Mouse (Mus musculus): ENCODE data around the gene Egf.
"Not testable (repeated sequence)": the region's sequence is repeated elsewhere in the genome, so short reads cannot be mapped to it uniquely, and the experiment has no call there.

Gene Egf

DNA sequence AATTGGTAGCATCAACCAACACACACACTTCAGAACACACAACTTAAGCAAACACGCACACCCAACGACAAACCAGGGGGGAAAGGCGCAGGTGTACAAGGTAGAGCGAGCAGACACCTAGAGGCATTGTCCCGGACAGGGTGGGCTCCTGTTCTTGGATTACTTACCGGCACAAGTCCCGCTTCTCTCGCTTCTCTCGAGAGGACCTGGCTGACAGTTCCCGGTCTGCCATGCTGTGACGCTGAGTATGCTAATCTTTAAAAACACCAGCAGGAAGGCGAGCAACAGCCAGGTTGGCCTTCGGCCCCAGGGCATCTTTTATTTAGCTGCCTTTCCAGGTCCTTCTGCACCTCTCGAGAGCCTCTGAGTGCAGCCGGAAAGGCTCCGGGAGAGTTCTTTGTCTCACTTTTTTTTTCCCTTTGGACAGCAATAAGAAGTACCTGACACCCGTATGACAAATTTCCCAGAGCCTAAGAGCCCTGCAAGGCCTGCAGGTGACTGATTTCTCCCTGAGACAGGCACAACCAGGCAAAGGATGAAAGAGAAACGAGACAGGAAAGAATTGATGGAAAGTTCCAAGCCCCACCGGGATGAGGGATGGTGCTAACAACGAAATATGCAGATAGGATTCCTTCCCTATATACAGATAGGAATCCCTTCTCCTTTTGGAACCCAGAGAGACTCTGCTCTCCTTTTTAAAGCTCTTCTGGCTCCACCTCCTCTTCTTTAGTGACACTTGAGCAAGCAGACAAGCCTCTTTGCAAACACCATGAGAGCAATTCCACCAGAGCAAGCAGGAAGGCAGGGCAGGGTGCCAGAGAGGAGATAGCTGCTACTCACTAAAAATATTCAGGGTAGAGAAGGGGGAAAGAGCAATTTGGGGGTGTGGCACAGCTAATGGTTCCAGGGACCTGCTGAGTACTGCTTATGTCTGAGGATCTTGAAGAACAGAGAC, at the start of gene Egf:
Gene Egf, minus strand, starts transcription at position 667 of the 955 bp plus-strand sequence.
- no peak for DNase-seq (ENCODE audit: low read depth, low spot score)

DNA sequence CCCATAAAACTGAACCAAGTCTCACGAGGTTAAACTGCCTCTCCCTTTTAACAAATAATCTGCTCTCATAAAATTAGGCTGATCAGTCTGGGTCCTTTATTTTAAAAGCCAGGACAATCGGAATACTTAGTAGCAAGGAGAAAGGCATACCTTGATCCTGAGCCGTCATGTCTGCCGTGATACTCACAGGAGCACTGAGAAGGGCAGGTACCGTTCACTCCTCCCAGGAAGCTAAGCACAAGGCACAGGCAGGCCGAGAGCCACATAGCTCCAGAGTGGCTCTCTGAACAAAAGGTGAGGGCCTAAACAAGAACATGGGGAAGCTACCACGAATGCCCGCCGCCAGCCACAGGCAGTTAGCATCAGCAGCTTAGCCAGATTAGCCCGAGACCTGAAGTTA, 48.6 kb upstream of the Egf start, which contains the start of gene Lrit3:
Gene Lrit3, minus strand, starts transcription at position 266 of the 400 bp plus-strand sequence.
- no peak for DNase-seq (ENCODE audit: low read depth, low spot score)

DNA sequence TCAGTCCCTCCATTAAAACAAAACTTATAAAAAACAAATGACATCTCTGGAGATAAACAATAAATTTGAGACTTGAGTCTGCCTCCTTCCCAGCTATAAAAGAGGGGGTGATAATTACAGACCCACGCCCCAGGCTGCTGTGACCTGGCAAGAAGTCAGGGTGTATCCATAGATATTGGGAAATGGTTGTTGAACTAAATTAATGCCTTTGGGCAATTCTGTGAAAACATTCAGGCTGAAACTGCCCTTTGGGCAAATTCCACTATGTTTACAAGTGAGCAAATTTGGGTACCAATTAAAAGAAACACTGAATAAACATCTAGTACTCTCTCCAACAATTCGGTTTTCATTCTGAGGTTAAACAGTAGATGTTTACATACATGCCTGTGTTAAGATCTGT, 43.9 kb upstream of the Egf start:
- no peak for DNase-seq (ENCODE audit: low read depth, low spot score)

DNA sequence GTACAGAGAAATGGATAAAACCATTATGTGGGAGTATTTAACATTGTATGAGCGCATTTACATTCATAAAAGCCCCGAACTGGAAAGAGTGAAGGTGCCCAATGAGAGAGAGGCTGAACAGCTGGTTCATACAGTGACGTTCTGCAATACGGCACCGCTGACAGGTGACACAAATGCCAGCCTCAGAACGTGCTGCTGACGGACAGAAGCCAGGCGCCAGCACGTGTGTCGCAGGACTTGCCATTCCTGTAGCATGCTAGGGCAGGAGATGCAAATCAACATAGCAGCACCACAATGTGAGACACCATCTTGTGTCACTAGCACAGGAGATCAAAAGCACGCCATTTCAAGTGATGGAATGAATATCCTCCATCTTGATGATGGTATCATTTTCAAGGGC, 43.4 kb upstream of the Egf start:
- no peak for DNase-seq (ENCODE audit: low read depth, low spot score)

DNA sequence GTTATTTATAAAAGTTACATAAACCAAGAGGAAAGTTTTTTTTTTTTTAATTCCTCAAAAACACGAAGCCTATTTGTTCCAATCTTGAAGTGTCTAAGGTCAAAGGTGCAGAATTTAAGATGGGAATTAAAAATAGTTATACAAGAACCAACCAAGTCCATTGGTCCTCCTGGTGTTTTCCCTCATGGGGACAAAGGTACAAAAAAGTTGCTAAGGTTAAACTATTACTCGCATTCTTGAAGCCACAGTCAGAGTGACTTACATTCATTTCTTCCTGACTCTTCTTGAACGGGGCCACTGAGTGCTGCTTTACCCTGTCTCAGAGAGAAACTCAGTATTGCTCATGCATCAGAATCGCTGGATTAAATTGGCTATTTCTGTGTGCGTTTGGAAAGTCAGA, 42.2 kb upstream of the Egf start:
- no peak for DNase-seq (ENCODE audit: low read depth, low spot score)

GRCm38 (mm10) chr3:129793801-129794200, 38.7 kb upstream of the Egf start:
- no peak for DNase-seq (ENCODE audit: low read depth, low spot score)

DNA sequence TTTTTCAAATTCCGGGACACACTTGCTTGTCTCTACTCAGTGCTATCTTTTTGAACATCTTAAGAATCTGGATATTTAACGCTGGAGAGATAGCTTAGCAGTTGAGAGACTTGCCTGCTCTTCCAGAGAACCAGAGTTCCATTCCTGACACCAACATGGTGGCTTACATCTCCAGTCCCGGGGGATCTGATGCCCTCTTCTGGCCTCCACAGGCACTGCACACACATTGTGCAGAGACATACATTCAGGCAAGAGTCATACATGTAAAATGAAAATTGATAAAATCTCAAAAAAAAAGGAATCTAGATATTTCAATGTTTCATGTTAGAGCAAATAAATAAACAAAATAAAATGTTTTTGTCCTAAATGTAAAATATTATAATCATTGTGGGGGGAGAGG, 27.6 kb upstream of the Egf start:
- no peak for DNase-seq (ENCODE audit: low read depth, low spot score)

GRCm38 (mm10) chr3:129781435-129781834, 26.3 kb upstream of the Egf start:
- no peak for DNase-seq (ENCODE audit: low read depth, low spot score)

GRCm38 (mm10) chr3:129771210-129771609, 16.1 kb upstream of the Egf start:
- no peak for DNase-seq (ENCODE audit: low read depth, low spot score)

GRCm38 (mm10) chr3:129766971-129767794, 12.1 kb upstream of the Egf start:
- DNase-seq (ENCODE audit: low read depth, low spot score) = no peak

- no peak for DNase-seq (ENCODE audit: low read depth, low spot score)
These were observed 11.0 kb upstream of the Egf start for GRCm38 (mm10) chr3:129766106-129766505.

DNA sequence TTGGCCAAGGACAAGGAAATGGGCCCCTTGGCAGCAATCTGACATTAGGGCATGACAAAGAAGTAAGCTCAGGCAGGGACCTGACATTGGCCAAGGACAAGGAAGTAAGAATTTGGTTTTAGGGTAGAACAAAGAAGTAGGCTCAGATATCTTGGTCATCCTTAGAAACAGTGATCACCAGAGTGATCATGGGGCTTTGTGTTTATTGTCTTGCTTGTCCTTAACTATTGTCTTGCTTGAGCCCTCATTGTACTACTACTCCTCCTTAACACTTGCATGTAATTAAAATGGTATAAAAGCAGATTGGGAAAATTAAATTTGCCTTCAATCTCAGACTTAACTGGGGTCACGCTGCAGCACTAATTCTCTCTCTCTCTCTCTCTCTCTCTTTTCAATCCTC, 2.5 kb upstream of the Egf start:
- DNase-seq (ENCODE audit: low read depth, low spot score) = not testable (repeated sequence)

GRCm38 (mm10) chr3:129744803-129745202, 10.3 kb downstream of the Egf start:
- DNase-seq (ENCODE audit: low read depth, low spot score) = peak; percentile 59

- DNase-seq (ENCODE audit: low read depth, low spot score) = no peak
These were observed 12.3 kb downstream of the Egf start for GRCm38 (mm10) chr3:129742781-129743180.

DNA sequence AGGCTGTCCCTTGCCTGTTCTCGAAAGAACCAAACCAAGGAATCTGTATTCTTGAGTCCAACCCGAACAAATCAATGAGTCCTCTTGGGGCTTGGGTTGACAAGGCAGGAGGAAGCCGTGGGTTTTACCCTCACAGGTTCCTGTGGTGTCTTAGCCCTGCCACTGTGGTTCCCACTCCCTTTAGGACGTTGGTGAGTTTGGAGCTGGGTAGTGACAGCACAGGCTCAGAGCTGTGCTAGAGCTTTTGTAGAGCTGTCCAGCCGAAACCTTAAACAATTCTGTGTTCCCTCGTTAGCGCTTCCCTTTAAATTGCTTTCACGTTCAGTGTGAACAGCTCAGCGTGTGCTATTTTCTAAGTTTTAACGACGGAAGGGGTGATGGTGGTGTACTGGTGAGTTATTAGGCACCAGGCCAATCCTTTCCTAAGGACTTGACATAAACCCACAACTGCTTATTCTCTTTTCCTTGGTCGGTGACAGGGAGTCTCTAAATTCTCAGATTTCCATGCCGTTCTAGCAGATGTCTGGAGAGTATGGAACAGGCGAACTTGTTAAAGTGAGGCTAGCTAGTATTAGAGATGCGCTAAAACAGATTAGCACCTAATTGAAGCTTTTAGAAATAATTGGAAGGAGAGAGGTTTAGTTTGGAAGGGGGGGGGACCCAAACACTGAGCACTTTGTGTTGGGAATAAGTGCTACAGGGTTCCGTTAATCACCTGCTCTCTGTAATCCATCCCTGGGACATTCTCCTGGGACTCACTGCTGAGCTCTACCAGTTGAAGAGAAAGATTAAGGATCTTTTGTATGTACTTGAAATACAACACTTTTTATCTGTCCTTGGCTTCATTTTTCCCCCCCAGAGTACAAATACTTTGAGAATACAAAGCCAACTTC, 16.6 kb downstream of the Egf start:
- no peak for DNase-seq (ENCODE audit: low read depth, low spot score)

- no peak for DNase-seq (ENCODE audit: low read depth, low spot score)
These were observed 23.5 kb downstream of the Egf start for GRCm38 (mm10) chr3:129731636-129732035.

DNA sequence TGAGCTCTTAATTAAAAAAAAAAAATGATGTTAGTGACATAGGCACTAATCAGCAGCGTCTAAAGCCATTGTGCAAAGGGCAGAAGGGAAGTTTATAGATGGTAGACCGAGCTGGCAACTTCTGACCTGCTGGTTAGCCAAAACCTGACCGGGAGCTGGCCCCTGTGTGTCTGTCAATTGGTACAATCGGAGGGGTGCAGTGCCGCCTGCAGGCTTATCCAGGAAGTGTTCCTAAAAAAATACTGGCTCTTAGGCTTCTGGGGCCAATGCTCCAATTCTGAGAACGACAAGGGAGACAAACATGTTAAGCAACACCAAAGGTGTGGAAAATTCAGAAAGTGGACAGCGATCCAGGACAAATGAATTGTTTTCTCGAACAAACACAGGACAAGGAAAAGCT, 24.7 kb downstream of the Egf start:
- peak; percentile 40 for DNase-seq (ENCODE audit: low read depth, low spot score)

DNA sequence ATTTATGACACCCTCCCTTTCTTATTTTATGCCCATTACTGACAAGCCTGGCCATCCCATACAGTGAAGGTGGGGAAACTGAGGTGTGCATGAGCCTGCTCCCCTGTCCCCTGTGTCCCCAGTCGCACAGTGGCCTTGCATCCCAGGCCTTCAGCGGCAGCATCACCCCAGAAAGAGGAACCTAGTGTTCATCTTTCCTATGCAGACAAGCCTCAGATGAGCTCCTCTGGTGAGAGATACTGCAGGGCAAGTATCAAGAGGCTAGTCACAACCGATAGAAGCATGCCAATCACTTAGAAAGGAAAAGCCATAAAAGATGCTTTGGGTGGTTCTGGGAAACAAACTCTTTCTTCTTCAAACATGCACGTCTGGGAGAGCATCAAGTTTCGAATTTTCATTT, 25.2 kb downstream of the Egf start:
- DNase-seq (ENCODE audit: low read depth, low spot score) = no peak

- DNase-seq (ENCODE audit: low read depth, low spot score) = peak; percentile 22
These were observed 29.5 kb downstream of the Egf start for GRCm38 (mm10) chr3:129725592-129725991.

GRCm38 (mm10) chr3:129724961-129725501, 30.1 kb downstream of the Egf start:
- peak; percentile 97 for DNase-seq (ENCODE audit: low read depth, low spot score)

DNA sequence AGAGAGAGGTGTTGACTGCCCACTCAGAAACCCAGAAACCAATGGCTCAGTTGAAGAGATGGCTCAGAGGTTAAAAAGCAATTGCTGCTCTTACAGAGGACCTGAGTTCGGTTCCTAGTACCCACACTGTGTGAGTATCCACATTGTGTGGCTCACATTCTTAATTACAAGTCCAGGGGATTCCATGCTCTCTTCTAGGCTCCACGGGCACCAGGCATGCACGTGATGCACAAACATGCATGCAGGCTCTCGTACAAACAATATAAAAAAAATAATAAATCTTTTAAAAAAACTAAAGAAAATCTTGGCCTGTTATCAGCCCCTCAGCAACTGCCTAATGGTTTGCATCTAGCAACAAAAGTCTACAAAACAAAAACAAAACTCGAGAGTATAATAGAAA, 30.6 kb downstream of the Egf start:
- DNase-seq (ENCODE audit: low read depth, low spot score) = peak; percentile 29

All from CD4-positive, CD25-positive, alpha-beta regulatory T cell, adult 2 months (primary cell).